Mouse (Mus musculus) liver, postnatal 0 days (tissue): ENCODE measurements at regions not wholly inside any gene's neighbourhood (a gene's known extent, or its start where the extent isn't known, plus 50 kb on each side); places are given as distances from the start of the nearest gene placed in this dataset.

Experiments
- CTCF ChIP-seq: sonication (generic); IDR thresholded peaks from 2 replicates; pipeline ENCODE4 v1.5.1; 2016; ENCODE audit warnings: antibody characterized with exemption, low read depth
- EP300 ChIP-seq: IDR thresholded peaks from 2 replicates; pipeline ENCODE4 v1.6.1; 2016; ENCODE audit warnings: antibody characterized with exemption, low read depth, mild to moderate bottlenecking

DNA sequence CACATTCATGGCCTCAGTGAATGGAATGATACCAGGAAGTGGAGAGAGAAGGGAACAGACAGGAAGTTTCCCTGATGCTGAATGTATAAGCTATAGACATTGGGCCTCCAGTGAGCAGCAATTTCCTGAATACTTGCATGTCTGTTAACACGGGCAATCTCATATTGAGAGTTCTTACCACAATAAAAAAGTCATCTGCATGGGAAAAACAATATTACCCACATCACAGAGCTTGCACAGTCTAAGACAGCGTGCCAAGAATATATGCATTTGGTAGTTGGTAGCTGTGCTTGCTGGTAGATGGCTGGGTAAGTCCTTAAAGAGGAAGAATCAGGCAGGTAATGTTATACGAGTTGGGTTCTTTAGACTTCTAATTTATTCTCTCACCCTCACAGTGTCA lies 144.7 kb upstream of the Id2 start:
- TF ChIP-seq CTCF (no peak), EP300 (no peak)
